Mouse (Mus musculus): ENCODE measurements at regions not wholly inside any gene's neighbourhood (a gene's known extent, or its start where the extent isn't known, plus 50 kb on each side); places are given as distances from the start of the nearest gene placed in this dataset.

- intact Hi-C loops (cut with DNase I; ENCODE audit: low total_unique reads) = no loop called here
- no peak for DNase-seq
Measured at GRCm38 (mm10) chr8:127802661-127803333, 555.6 kb upstream of the Nrp1 start.

DNA sequence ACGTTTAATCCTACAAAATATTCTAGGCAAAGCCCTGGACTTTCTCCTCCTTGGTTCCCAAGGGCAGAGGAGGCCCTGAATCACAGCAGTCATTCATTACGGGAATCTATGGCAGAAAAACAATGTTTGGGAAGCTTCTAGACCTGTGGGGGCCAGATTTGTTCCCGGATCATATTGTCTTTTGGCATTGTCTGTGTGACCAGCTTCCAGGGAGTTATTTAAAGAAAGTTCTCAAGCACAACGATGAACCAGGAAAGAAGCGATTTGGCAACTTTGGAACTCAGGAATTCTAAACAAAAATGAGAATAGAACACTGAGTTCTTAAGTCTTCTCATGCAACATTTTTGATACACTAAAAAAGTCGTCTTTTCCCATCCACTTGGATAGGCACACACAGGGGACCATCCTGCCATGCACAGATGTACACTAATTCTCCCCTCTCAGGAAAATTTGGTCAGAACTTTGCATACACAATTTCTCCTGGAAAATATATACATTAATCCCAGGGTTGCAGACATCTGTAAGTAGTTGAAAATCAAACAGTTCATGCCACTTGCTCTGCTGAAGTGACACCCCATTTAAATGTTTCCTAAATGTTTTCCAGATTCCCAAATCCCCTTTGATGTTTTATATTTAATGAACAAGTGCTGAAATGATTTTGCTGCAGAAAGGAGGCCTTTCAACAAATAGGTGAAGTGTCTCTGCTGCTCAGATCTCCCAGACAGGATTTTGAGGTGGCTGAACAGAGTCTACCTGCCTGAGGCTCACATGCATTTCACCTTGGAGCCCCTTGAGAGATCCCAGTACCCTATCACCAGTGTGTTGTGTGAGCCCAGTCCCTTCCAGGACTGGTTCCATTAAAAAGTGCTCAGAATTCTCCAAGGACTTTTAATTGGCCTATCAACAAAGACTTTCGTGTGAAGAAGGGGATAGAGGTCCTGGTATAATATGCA is 548.9 kb upstream of the Nrp1 start:
- no peak for DNase-seq

DNA sequence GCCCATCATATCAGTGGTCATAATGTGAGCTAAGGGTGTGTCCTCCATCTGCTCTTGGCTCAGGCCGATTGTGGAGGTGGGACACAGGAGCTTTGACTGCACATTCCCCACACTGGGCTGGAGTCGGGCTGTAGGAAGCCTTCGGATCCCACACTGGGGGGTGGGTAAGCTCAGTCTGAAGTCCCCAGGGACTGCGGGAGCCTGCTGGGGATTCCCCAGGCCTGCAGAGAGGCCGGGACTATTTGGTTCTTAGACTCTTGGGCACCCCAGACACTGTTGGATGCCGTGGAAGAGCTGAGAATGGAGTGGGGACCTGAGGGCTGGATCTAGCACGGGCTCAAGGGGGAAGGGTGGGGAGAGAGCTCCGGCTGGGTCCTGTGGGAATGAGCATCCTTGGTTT is 547.1 kb upstream of the Nrp1 start:
- DNase-seq = no peak
- intact Hi-C loops (cut with DNase I; ENCODE audit: low total_unique reads) = no loop called here

More for the DNA sequence above, 548.9 kb upstream of the Nrp1 start:
- intact Hi-C loops (cut with DNase I; ENCODE audit: low total_unique reads) = no loop called here

- DNase-seq = no peak
- intact Hi-C loops (cut with DNase I; ENCODE audit: low total_unique reads) = no loop called here
Measured at GRCm38 (mm10) chr8:127814785-127815523, 543.5 kb upstream of the Nrp1 start.

- intact Hi-C loops (cut with DNase I; ENCODE audit: low total_unique reads) = no loop called here
- peak; percentile 17 for DNase-seq
Measured at GRCm38 (mm10) chr8:127820741-127821170, 537.6 kb upstream of the Nrp1 start.

DNA sequence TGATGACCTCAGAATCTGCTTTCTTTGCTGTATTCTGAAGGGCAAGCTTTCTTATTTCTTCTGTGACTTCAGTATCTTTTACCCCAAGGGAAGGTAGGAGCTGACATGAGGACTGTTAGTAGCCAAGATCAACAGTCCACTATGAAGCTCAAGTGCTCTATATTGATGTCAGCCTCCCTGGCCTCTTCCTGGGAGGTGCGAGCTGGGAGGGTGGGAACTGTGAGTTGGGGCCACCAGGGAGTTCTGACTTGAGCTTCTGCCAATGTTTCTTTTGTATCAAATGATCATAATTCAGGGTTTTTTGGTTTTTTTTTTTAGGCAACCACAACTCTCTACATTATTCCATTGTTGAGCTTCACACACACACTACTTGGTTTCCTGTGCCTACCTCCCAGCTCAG is 536.8 kb upstream of the Nrp1 start:
- DNase-seq = peak; percentile 38
- intact Hi-C loops (cut with DNase I; ENCODE audit: low total_unique reads) = no loop called here

GRCm38 (mm10) chr8:127825041-127825440 is 533.4 kb upstream of the Nrp1 start:
- intact Hi-C loops (cut with DNase I; ENCODE audit: low total_unique reads) = no loop called here
- no peak for DNase-seq

DNA sequence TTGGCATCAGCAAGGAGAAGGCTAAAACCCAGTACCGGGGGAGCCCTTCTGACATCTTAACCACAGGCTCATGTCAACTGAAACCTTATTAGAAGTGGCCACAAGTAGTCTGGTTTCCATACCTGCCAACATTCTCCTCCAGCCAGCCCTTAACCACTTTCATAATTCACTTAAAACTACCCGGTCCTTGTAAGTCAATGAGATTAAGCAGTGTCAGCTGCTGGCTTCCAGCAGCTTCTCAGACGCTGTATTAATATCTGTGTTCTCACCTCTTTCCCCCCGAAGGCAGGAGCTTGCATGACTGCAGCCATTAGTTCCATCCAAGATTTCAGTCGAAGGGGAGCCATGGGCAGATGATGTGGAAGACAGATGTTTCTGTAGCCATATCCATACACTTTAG is 530.6 kb upstream of the Nrp1 start:
- intact Hi-C loops (cut with DNase I; ENCODE audit: low total_unique reads) = no loop called here
- no peak for DNase-seq

DNA sequence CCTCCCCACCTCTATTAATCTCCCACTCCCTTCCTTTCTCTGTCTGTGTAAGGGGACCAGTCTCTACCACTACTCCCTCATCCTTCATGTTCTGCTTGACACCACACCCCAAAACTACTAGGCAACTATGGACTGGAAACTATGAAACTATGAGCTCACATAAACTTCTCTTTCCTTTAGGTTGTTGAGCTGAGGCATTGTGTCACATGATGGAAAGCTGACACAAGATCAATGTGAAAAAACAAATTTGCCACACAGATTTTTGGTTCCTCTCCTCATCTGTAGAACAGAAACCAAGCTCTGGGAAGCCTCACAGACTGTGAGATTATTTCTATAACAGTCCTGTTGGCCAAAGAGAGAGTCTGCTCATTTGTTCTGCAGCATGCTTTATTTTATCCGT is 528.7 kb upstream of the Nrp1 start:
- intact Hi-C loops (cut with DNase I; ENCODE audit: low total_unique reads) = no loop called here
- DNase-seq = no peak

GRCm38 (mm10) chr8:127834006-127834405 is 524.4 kb upstream of the Nrp1 start:
- intact Hi-C loops (cut with DNase I; ENCODE audit: low total_unique reads) = no loop called here
- no peak for DNase-seq

- DNase-seq = no peak
- intact Hi-C loops (cut with DNase I; ENCODE audit: low total_unique reads) = no loop called here
Measured at GRCm38 (mm10) chr8:127836410-127837206, 521.8 kb upstream of the Nrp1 start.

DNA sequence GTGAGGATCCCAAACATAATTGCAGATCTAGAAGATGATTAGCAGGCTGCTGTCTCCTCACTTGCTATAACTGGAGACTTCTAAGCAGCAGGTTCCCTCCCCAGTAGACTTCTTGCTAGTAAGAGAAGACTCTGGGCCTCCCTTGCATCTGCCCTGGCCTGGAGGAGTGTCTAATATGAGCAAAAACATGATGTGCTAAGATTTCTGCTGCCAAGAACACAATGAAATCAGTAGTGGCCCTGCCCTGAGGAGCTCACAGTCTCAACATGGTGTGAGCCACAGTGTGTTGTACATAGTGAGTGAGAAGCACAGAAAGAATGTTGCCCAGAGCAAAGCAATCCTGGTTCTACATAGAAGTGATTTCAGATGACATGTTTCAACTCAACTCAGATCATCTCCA is 520.1 kb upstream of the Nrp1 start:
- intact Hi-C loops (cut with DNase I; ENCODE audit: low total_unique reads) = no loop called here
- no peak for DNase-seq

- intact Hi-C loops (cut with DNase I; ENCODE audit: low total_unique reads) = no loop called here
- no peak for DNase-seq
Measured at GRCm38 (mm10) chr8:127847332-127848018, 510.9 kb upstream of the Nrp1 start.

- DNase-seq = no peak
- intact Hi-C loops (cut with DNase I; ENCODE audit: low total_unique reads) = no loop called here
Measured at GRCm38 (mm10) chr8:127849926-127850325, 508.5 kb upstream of the Nrp1 start.

DNA sequence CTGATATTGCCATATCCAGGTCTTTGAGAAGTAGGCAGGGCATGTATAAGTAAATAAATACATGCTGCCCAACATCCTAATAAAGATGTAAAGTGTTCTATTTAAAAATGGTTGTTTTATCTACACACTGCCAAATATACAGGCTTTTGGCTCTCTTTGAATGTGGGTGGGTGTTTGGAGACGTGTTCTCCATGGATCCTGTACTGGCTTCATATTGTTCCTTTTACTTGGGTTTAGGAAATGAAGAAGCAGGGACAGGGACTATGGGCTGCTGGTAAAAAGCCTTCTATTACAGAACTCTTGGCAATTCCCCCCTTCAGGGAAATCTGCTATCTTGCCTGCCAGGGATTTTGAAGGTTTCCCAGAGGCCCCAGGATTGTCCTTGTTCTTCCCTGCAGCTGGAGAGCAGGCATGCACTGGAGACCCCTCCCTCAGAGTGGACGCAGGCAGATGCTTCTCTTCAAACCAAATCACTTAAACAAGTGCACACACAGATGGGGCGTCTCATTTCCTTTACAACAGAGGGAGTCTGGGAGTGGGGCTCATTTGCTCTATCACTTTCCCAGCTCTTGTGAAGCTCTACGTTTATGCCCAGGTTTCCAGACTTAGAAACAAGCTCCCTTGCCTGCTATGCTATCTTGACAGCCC is 502.6 kb upstream of the Nrp1 start:
- DNase-seq = peak; percentile 17
- intact Hi-C loops (cut with DNase I; ENCODE audit: low total_unique reads) = no loop called here

- DNase-seq = no peak
- intact Hi-C loops (cut with DNase I; ENCODE audit: low total_unique reads) = no loop called here
Measured at GRCm38 (mm10) chr8:127856351-127857135, 501.9 kb upstream of the Nrp1 start.

GRCm38 (mm10) chr8:127859036-127859435 is 499.4 kb upstream of the Nrp1 start:
- intact Hi-C loops (cut with DNase I; ENCODE audit: low total_unique reads) = no loop called here
- no peak for DNase-seq

GRCm38 (mm10) chr8:127860376-127860775 is 498.0 kb upstream of the Nrp1 start:
- intact Hi-C loops (cut with DNase I; ENCODE audit: low total_unique reads) = no loop called here
- no peak for DNase-seq
